Mouse (Mus musculus) forebrain, embryonic 12.5 days (tissue): ENCODE measurements at regions not wholly inside any gene's neighbourhood (a gene's known extent, or its start where the extent isn't known, plus 50 kb on each side); places are given as distances from the start of the nearest gene placed in this dataset.

Source experiments
- ATAC-seq: fragments of 200-750 bp; cut with Nextera tagmentation; 2 replicates; pipeline ENCODE4 v1.8.0; 2017; ENCODE audit warnings: moderate TSS enrichment; ENCODE audit not compliant: low FRiP score
- H3K27ac ChIP-seq: fragments of 300-500 bp; sonication (generic); 2 replicates; pipeline ENCODE4 v1.5.1; 2016; ENCODE audit warnings: mild to moderate bottlenecking
- H3K27me3 ChIP-seq: fragments of 300-500 bp; sonication (generic); 2 replicates; pipeline ENCODE4 v1.6.1; 2016; ENCODE audit warnings: mild to moderate bottlenecking
- H3K36me3 ChIP-seq: fragments of 300-500 bp; sonication (generic); replicated peaks from 2 replicates; pipeline ENCODE4 v1.6.1; 2016; ENCODE audit warnings: mild to moderate bottlenecking
- H3K4me1 ChIP-seq: fragments of 300-500 bp; sonication (generic); 2 replicates; pipeline ENCODE4 v1.6.1; 2016
- H3K4me2 ChIP-seq: fragments of 300-500 bp; sonication (generic); 2 replicates; pipeline ENCODE4 v1.6.1; 2016; ENCODE audit warnings: mild to moderate bottlenecking, moderate library complexity
- H3K4me3 ChIP-seq: fragments of 300-500 bp; sonication (generic); replicated peaks from 2 replicates; pipeline ENCODE4 v1.5.1; 2016; ENCODE audit warnings: mild to moderate bottlenecking
- H3K9ac ChIP-seq: fragments of 300-500 bp; sonication (generic); 2 replicates; pipeline ENCODE4 v1.6.1; 2016; ENCODE audit warnings: mild to moderate bottlenecking
- H3K9me3 ChIP-seq: fragments of 300-500 bp; sonication (generic); 2 replicates; pipeline ENCODE4 v1.6.1; 2016
- WGBS: fragments of 180-500 bp; shearing (Covaris S2); methylation state at CpG from one replicate; pipeline ENCODE4 v1.1.7; 2016; 5-methylcytosine and 5-hydroxymethylcytosine counted together

DNA sequence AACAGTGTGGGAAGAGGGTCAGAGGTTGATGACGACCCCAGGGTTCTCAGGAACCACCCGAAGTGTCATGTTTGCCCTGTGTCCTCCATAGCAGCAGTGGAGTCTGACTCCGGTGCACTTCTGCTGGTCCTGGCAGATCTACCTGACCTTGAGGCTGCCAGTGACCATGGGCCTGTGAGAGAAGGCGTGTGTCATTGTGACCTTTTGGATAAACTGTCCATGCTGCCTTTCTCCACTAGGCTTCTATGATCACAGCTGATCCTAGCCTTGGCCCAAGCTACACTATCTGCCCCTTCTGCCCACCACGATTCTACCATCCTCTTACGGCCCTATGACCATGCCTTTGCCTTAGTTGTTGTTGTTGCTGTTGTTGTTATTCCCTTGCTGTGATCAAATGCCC lies 163.2 kb upstream of the Fstl4 start:
- no peaks in the 10 kb centered on the region for H3K36me3 ChIP-seq
- WGBS, result 83% methylated on average over 6 of the region's 6 CpGs
- no peak overlapping the region for H3K4me2 ChIP-seq
- no peaks in the 10 kb centered on the region for H3K4me1 ChIP-seq
- H3K9me3 ChIP-seq, result no peaks in the 10 kb centered on the region
- H3K27me3 ChIP-seq, result no peaks in the 10 kb centered on the region
- no peak overlapping the region for H3K4me3 ChIP-seq
- no peak overlapping the region for H3K9ac ChIP-seq
- ATAC-seq, result no peak
- no peak overlapping the region for H3K27ac ChIP-seq

GRCm38 (mm10) chr11:52602061-52602561 lies 162.3 kb upstream of the Fstl4 start:
- no peaks in the 10 kb centered on the region for H3K4me1 ChIP-seq
- no peak overlapping the region for H3K4me3 ChIP-seq
- H3K27me3 ChIP-seq, result no peaks in the 10 kb centered on the region
- no peak overlapping the region for H3K4me2 ChIP-seq
- 86% methylated on average over 15 of the region's 15 CpGs for WGBS
- H3K9me3 ChIP-seq, result no peaks in the 10 kb centered on the region
- no peaks in the 10 kb centered on the region for H3K36me3 ChIP-seq
- H3K9ac ChIP-seq, result no peak overlapping the region
- ATAC-seq, result no peak
- no peak overlapping the region for H3K27ac ChIP-seq

- no peak overlapping the region for H3K4me3 ChIP-seq
- no peak for ATAC-seq
- no peak overlapping the region for H3K9ac ChIP-seq
- no peaks in the 10 kb centered on the region for H3K36me3 ChIP-seq
- H3K4me2 ChIP-seq, result no peak overlapping the region
- no peak overlapping the region for H3K27ac ChIP-seq
- no peaks in the 10 kb centered on the region for H3K27me3 ChIP-seq
- H3K4me1 ChIP-seq, result no peaks in the 10 kb centered on the region
- WGBS, result 79% methylated on average over 5 of the region's 5 CpGs
- no peaks in the 10 kb centered on the region for H3K9me3 ChIP-seq
Measured at GRCm38 (mm10) chr11:52602796-52603195, 161.6 kb upstream of the Fstl4 start.

DNA sequence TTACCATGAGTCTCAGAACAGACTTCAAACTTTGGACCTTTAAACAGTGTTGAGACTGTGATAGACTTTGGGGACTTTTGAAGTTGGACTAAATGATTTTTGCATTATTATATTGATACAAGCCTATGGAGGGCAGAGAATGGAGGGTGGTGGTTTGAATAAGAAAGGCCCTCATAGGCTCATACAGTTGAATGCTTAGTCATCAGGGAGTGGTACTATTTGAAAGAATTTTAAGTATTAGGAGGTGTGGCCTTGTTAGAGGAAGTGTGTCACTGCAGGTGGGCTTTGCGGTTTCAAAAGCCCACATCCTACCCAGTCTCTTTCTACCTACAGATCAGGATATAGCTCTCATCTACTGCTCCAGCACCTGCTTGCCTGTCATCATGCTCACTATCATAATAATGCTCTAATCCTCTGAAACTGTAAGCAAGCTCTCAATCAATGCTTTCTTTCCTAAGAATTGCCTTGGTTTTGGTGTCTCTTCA lies 153.7 kb upstream of the Fstl4 start:
- Histone ChIP-seq H3K27me3 (no peaks in the 10 kb centered on the region), H3K4me3 (no peak overlapping the region), H3K36me3 (no peaks in the 10 kb centered on the region), H3K9me3 (peaks cover 12% of the 10 kb centered on the region), H3K4me1 (no peaks in the 10 kb centered on the region), H3K4me2 (no peak overlapping the region), H3K9ac (no peak overlapping the region), H3K27ac (no peak overlapping the region)
- no peak for ATAC-seq
- WGBS, result 100% methylated on average over 1 of the region's 1 CpGs

- Histone ChIP-seq H3K9ac (no peak overlapping the region), H3K27me3 (no peaks in the 10 kb centered on the region), H3K36me3 (no peaks in the 10 kb centered on the region), H3K4me3 (no peak overlapping the region), H3K9me3 (no peaks in the 10 kb centered on the region), H3K4me2 (no peak overlapping the region), H3K27ac (no peak overlapping the region), H3K4me1 (peaks cover 15% of the 10 kb centered on the region; the same call in 1 of the 2 replicates)
- ATAC-seq, result no peak
- whole genome bisulfite sequencing, result 68% methylated on average over 4 of the region's 4 CpGs
Measured at GRCm38 (mm10) chr11:52615622-52616021, 148.8 kb upstream of the Fstl4 start.

- H3K27me3 ChIP-seq, result no peaks in the 10 kb centered on the region
- peaks cover 15% of the 10 kb centered on the region; the same call in 1 of the 2 replicates for H3K4me1 ChIP-seq
- H3K36me3 ChIP-seq, result no peaks in the 10 kb centered on the region
- H3K27ac ChIP-seq, result no peak overlapping the region
- no peak for ATAC-seq
- H3K9me3 ChIP-seq, result no peaks in the 10 kb centered on the region
- WGBS, result 31% methylated on average over 9 of the region's 9 CpGs
- no peak overlapping the region for H3K4me2 ChIP-seq
- H3K4me3 ChIP-seq, result no peak overlapping the region
- H3K9ac ChIP-seq, result no peak overlapping the region
Measured at GRCm38 (mm10) chr11:52618646-52619045, 145.8 kb upstream of the Fstl4 start.

DNA sequence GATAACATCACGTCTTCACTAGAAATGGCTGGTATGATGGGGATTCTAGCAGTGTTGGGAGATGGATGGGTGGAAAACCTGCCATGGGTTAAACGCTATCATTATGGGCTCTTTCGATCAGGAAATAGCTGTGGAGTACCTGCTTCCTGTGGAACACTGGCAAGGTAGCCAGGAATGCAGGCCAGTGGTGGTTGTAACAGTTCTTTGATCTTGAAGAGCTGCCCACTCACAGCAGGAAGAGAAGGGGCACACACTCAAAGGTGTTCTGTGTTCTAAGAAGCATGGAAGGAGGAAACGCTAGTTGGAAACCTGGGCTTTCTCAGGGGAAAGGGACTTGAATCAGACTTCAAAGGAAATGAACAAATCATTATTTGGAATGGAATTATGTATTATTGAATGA lies 141.6 kb upstream of the Fstl4 start:
- H3K9me3 ChIP-seq, result no peaks in the 10 kb centered on the region
- no peak overlapping the region for H3K27ac ChIP-seq

DNA sequence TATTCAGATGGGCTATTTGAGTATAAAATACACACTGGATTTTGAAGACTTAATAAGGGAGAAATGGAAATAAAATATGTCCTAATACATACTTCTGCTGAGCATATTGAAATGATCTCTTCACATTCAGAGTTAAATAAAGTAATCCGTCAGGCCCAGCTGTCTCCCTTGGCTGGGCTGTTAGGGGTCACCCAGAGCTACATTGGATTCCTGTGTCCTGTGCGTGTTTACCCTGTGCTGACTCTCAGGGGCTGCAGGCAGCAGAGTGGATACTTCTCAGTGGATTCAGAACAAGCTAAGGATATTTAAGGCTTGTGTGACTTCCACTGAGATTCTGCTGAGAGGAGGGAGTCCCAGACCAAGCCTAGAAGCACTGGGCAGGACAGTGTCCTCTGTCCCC lies 135.6 kb upstream of the Fstl4 start:
- H3K4me2 ChIP-seq, result no peak overlapping the region
- no peak overlapping the region for H3K4me3 ChIP-seq
- no peak overlapping the region for H3K27ac ChIP-seq
- H3K9me3 ChIP-seq, result no peaks in the 10 kb centered on the region
- H3K4me1 ChIP-seq, result no peaks in the 10 kb centered on the region
- no peaks in the 10 kb centered on the region for H3K27me3 ChIP-seq
- no peaks in the 10 kb centered on the region for H3K36me3 ChIP-seq
- 78% methylated on average over 2 of the region's 2 CpGs for WGBS
- H3K9ac ChIP-seq, result no peak overlapping the region
- no peak for ATAC-seq

More for the DNA sequence above, 141.6 kb upstream of the Fstl4 start:
- Histone ChIP-seq H3K27me3 (no peaks in the 10 kb centered on the region), H3K4me1 (peaks cover 15% of the 10 kb centered on the region; the same call in 1 of the 2 replicates), H3K4me3 (no peak overlapping the region), H3K9ac (no peak overlapping the region), H3K4me2 (no peak overlapping the region), H3K36me3 (no peaks in the 10 kb centered on the region)
- no peak for ATAC-seq
- WGBS, result 88% methylated on average over 4 of the region's 4 CpGs

- no peak overlapping the region for H3K27ac ChIP-seq
- no peaks in the 10 kb centered on the region for H3K27me3 ChIP-seq
- ATAC-seq, result no peak
- H3K4me3 ChIP-seq, result no peak overlapping the region
- H3K4me1 ChIP-seq, result no peaks in the 10 kb centered on the region
- WGBS, result 58% methylated on average over 5 of the region's 5 CpGs
- no peak overlapping the region for H3K4me2 ChIP-seq
- H3K9me3 ChIP-seq, result no peaks in the 10 kb centered on the region
- H3K9ac ChIP-seq, result no peak overlapping the region
- no peaks in the 10 kb centered on the region for H3K36me3 ChIP-seq
Measured at GRCm38 (mm10) chr11:52629776-52630175, 134.7 kb upstream of the Fstl4 start.

DNA sequence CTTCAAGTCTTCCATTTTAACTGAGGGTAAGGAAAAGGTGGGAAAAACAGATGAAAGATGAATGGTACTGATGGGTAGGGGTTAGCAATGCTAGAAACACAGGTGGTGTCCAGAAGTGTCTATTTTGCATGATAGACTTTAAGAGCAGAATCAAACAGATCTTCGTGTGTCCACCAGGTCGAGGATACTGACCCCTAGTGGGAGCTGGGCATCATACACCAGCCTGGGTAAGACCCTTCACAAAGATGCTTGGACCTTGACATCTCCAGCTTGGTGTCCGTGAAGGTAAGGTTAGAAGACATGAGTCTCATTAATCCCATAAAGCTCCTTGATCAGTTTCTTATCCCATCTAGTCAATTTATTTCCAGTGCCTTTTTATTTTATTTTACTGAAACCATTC lies 132.9 kb upstream of the Fstl4 start:
- Histone ChIP-seq H3K9ac (no peak overlapping the region), H3K27me3 (no peaks in the 10 kb centered on the region), H3K27ac (no peak overlapping the region), H3K9me3 (no peaks in the 10 kb centered on the region), H3K36me3 (no peaks in the 10 kb centered on the region), H3K4me2 (no peak overlapping the region), H3K4me3 (no peak overlapping the region), H3K4me1 (no peaks in the 10 kb centered on the region)
- no peak for ATAC-seq
- WGBS, result 52% methylated on average over 3 of the region's 3 CpGs

GRCm38 (mm10) chr11:52634189-52634588 lies 130.2 kb upstream of the Fstl4 start:
- no peak overlapping the region for H3K4me2 ChIP-seq
- H3K4me3 ChIP-seq, result no peak overlapping the region
- H3K9ac ChIP-seq, result no peak overlapping the region
- no peak overlapping the region for H3K27ac ChIP-seq
- H3K9me3 ChIP-seq, result no peaks in the 10 kb centered on the region
- no peaks in the 10 kb centered on the region for H3K4me1 ChIP-seq
- H3K27me3 ChIP-seq, result no peaks in the 10 kb centered on the region
- 78% methylated on average over 3 of the region's 3 CpGs for WGBS
- no peaks in the 10 kb centered on the region for H3K36me3 ChIP-seq
- ATAC-seq, result no peak

DNA sequence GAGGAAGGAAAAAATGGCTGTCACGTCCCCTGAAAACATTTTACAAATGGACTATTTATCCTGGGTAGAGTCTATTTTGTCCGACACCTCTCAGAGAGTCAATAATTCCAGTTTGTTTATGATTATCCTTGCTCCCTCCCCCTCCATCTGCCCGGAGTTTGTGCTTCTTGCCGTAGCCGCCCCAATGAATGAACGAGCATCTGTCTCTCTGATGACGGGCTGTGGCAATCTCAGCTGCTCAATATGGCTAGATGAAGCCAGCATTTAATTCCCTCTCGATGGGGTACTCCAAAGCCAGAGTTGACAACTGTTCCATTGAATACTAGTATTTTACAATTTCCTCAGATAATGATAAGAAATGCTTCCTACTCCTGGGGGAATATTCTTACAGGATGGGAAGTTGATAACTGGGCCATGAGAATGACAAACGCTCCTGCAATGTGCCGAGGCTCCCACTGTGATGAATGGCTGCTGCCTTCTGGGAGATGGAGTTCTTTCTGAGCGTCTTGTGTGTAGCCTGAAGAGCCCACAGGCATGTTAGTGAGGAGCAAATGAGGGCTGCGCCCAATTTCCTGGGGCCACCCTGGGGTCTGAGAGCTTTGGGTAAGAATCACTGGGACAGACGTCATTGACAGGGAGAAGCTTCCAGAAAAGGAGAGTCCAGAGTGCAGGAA lies 128.6 kb upstream of the Fstl4 start:
- no peak overlapping the region for H3K9ac ChIP-seq
- H3K9me3 ChIP-seq, result no peaks in the 10 kb centered on the region
- no peaks in the 10 kb centered on the region for H3K27me3 ChIP-seq
- H3K27ac ChIP-seq, result no peak overlapping the region
- no peaks in the 10 kb centered on the region for H3K36me3 ChIP-seq
- no peak for ATAC-seq
- no peak overlapping the region for H3K4me3 ChIP-seq
- 69% methylated on average over 13 of the region's 13 CpGs for WGBS
- H3K4me2 ChIP-seq, result no peak overlapping the region
- no peaks in the 10 kb centered on the region for H3K4me1 ChIP-seq

- 95% methylated on average over 1 of the region's 1 CpGs for WGBS
- no peak for ATAC-seq
- H3K9ac ChIP-seq, result no peak overlapping the region
- no peak overlapping the region for H3K4me2 ChIP-seq
- H3K4me3 ChIP-seq, result no peak overlapping the region
- H3K9me3 ChIP-seq, result no peaks in the 10 kb centered on the region
- H3K27ac ChIP-seq, result no peak overlapping the region
- no peaks in the 10 kb centered on the region for H3K36me3 ChIP-seq
- H3K4me1 ChIP-seq, result peaks cover 15% of the 10 kb centered on the region
- H3K27me3 ChIP-seq, result peaks cover 4% of the 10 kb centered on the region; the same call in 1 of the 2 replicates
Measured at GRCm38 (mm10) chr11:52638939-52639338, 125.5 kb upstream of the Fstl4 start.
